Mouse (Mus musculus) brown adipose tissue, adult 24 weeks (tissue): ENCODE measurements around the gene Sertad1. TPM values are rescaled to one million over a fixed set of nuclear protein-coding genes. Genes with fewer than 3 reads are reported as not detected.
A peak's percentile ranks its signal among the peaks of the same experiment; 100 is the strongest.

Experiments used
- H3K27ac ChIP-seq: fragments of 200-500 bp; replicated peaks from 2 replicates; pipeline ENCODE4 v1.5.1; 2012; ENCODE audit warnings: low read depth, mild to moderate bottlenecking, low read length
- H3K4me1 ChIP-seq: fragments of 200-500 bp; 2 replicates; pipeline ENCODE4 v1.6.1; 2012; ENCODE audit warnings: low read length, mixed read lengths; ENCODE audit not compliant: control insufficient read depth, insufficient read depth, insufficient read length
- H3K4me3 ChIP-seq: fragments of 200-500 bp; 2 replicates; pipeline ENCODE4 v1.5.1; 2012; ENCODE audit warnings: low read depth, mild to moderate bottlenecking, low read length, moderate library complexity; ENCODE audit not compliant: insufficient read depth
- polyA plus RNA-seq: library from polyadenylated mRNA; stranded (reverse); fragments of >200 nt; gene quantifications from 2 replicates; pipeline ENCODE4 v1.2.4, GENCODE M21; 2012; ENCODE audit not compliant: missing spikeins, insufficient read depth, insufficient read length

Sertad1 gene
- polyA plus RNA-seq, 1 experiment: 10.1 TPM

DNA sequence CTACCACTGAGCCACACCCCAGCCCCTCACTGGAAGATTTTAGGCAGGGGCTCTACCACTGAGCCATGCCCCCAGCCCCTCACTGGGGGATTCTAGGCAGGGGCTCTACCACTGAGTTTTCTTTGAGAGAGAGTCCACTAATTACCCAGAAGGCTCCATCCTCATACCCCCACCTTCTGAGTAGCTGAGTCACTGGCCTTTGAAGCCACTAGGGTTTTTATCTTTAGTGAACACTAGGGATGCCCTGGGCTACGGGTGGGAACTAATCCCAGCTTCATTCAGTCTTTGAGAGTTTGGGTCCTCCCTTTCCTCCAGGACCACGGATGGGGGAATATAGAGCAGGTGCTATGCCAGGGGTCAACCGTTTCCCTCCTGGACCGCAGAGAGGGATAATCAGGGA, 28.1 kb upstream of the Sertad1 start:
- H3K4me1 ChIP-seq: no peaks in the 10 kb centered on the region
- H3K27ac ChIP-seq: no peak overlapping the region
- no peak overlapping the region for H3K4me3 ChIP-seq

DNA sequence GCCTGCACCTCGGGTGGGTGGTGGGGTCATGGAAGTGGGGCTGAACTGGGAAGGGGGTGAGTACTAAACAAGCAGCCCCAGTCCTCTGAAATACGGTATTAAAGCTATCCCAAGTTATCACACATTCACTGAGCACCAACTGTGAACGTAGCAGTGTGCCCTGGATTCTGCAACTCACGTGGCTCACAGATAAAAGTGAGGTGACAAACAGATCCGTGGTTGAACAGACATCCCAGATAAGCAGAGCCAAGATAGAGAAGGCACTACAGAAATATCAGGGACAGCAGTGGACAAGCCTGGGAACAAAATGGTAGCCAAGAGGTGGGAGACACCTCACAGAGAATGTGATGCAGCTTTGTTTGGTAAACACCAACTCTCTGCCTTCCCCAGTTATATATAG, 27.1 kb upstream of the Sertad1 start:
- Histone ChIP-seq H3K27ac (no peak overlapping the region), H3K4me1 (no peaks in the 10 kb centered on the region), H3K4me3 (no peak overlapping the region)

DNA sequence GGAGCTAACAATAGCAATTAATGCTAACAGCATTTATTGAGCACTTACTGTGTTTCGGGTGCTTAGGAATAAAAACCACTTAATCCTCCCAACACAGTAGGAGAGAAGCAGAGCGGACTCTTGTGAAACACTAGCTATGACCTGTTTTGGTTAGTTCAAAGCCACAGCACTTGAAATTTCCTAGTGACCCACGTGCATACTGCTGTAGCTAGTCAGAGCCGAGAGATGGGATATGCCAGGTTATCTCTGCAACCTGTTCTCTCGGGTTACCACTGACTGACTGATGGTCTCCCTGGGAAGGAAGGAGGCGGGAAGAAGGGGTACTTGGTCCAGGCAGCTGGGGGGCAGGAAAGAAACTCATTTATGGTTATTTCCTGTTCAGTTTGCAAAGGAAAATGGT, 26.2 kb upstream of the Sertad1 start:
- Histone ChIP-seq H3K4me3 (no peak overlapping the region), H3K27ac (no peak overlapping the region)

DNA sequence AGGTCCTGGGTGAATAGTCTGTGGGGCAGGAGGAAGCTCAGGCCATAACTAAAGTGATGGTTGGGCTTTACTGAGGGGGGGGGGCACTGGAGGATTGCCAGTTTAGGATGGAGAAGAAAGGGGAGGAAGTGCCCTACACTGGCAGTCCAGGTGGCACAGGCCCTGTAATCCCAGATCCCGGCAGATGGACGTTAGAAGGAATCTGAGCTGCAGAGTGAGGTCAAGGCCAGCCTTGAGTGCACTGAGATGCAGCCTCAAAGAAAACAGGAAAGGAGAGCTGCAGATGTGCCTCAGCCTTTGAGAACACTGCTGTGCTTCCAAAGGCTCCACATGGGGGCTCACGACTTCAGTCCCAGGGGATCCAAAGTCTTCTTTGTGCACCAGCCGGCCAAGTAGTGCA, 19.1 kb upstream of the Sertad1 start:
- Histone ChIP-seq H3K4me3 (no peak overlapping the region), H3K27ac (no peak overlapping the region), H3K4me1 (no peaks in the 10 kb centered on the region)

More for the DNA sequence above, 26.2 kb upstream of the Sertad1 start:
- H3K4me1 ChIP-seq: no peaks in the 10 kb centered on the region

DNA sequence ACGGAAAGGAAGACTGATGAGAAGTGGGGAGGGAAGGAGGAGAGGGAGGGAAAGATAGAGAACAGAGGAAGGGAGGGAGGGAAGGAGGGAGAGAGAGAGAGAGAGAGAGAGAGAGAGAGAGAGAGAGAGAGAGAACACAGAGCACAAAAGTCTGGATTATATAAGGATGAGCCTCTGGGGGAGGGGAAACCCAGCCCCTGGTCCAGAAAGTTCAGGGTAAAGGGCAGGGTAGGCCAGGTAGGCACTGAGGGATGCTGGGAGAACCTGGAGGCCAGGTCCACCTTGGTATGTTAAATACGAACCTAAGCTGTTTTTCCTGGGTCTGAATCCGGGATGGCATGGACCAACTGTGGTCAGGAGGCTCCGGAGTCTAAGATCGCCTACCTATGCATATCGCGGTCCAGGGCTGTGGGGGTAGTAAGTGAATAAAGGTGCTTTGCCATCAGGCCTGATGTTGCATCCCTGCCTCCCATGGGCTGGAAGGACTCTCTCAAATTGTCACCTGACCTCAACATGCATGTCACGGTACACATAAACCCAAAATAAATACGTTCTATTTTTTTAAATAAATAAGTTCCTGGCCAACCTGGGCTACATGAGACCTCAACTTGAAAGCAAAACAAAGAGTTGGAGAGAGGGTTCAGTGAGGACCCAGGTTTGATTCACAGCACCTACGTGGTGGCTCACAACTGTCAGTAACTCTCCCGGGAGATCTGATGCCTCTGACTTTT, 15.2 kb upstream of the Sertad1 start:
- no peaks in the 10 kb centered on the region; the same call in 1 of the 2 replicates for H3K4me1 ChIP-seq
- no peak overlapping the region for H3K4me3 ChIP-seq
- no peak overlapping the region for H3K27ac ChIP-seq

DNA sequence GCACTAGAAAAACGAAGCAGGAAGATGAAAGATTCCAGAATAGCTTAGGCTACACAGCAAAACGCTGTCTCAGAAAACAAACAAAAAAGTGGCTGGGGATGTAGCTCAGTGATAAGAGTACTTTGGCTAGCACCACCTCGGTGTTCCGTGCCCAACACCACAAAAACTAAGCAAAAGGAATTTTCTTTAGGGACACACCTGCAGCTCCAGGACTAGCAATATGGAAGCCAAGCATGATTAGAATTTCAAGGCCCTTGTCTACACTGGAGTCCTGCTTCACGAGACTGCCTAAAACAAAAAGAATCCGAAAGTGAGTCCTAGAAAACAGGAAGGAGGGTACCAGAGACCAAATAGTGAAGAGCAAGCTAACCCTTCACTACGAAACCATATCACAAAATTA, 14.1 kb upstream of the Sertad1 start:
- Histone ChIP-seq H3K27ac (peak overlapping the region; percentile 60), H3K4me1 (no peaks in the 10 kb centered on the region; the same call in 1 of the 2 replicates), H3K4me3 (peak overlapping the region; percentile 57)

DNA sequence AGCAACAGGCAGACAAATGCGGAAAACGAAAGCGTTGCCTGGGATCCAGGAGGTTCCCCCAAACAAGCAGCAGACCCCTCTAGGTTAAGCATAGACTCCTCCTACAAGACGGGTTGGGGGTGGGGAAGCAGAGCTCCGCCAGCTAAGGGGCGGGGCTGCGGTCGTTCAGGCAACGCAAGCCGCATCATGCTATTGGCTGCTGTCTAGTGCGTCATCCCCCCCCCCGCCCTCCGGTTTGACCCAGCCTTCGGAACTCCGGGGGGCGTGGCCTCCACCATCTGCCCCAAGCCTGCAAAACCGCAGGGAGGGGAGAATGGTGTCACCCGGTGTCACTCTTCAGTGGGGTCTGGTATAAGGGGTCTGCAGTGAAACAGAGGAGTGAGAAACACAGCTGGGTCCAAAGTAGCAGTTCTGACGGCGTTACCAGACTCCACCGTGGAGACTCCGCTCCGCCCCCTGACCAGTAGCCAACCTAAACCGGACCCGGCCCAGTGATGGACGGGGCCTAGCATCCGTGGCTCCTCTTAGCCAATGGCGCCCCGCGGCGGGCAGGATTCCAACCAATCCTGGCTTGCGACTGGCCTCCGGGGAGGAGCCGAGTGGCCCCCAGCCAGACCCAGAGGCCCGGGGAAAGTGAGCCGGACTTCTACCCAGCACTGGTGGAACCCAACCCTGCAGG, 13.4 kb upstream of the Sertad1 start, which contains the start of gene Sertad3:
Gene Sertad3, plus strand, starts transcription at position 613 of the 679 bp plus-strand sequence.
- Histone ChIP-seq H3K4me3 (peak within 1 kb of the TSS; percentile 90), H3K4me1 (no peaks in the 10 kb centered on the region; the same call in 1 of the 2 replicates), H3K27ac (peak within 1 kb of the TSS; percentile 79)

DNA sequence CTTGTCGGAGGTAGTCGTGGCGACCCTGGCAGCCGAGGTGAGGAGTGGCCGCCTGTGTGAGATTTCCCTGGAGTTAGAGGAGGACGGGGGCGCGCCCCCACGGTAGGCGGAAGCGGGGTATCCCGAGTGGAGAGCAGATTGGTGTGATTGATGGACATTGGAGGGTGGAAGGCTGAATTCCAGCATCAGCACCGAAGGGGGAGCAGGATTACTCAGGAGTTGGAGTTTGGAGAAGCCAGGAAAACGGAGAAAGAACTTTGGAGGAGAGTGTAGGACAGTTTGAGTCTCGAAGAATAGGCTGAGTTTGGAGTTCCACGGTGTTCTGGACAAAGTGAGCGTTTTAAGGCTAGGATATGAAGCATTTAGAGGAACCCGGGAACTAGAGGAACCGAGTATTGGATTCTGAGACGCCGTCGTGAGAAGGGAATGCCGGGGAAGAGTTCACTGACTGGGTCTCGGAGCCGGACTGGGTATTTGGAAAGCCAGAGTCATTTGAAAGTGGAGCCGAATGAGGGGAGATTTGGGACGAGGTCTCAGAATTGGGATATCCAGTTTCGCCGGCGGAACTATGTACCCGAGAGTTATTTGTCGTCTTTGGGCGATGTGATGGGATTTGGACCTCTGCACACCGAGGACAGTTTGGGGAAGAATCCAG, 12.7 kb upstream of the Sertad1 start:
- Histone ChIP-seq H3K4me1 (no peaks in the 10 kb centered on the region; the same call in 1 of the 2 replicates), H3K4me3 (peak overlapping the region; percentile 84), H3K27ac (peak overlapping the region; percentile 76)

DNA sequence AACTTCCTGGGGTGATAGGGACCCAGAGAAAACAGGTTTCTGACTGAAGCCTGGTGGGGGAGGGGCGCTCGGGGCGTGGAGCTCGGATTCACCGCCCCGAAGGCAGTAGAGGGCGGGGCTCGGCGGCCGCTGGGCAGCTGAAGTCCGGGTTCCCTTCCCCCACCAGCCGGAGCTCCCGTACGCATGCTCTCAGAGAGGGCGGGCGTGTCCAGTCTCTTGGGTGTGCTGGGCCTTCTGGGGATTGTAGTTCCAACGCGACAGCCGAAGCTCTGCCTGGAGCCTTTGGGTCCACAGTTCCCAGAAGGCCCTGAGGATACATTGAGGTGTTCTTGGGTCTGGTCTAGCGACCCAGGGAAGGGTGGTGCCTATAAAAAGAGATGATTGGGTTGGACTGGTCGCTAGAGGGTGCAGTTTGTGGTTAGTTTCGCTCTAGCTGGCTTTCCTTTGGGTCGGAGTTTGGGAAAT, 12.2 kb upstream of the Sertad1 start:
- Histone ChIP-seq H3K4me3 (peak overlapping the region; percentile 84), H3K27ac (peak overlapping the region; percentile 76), H3K4me1 (no peaks in the 10 kb centered on the region; the same call in 1 of the 2 replicates)

DNA sequence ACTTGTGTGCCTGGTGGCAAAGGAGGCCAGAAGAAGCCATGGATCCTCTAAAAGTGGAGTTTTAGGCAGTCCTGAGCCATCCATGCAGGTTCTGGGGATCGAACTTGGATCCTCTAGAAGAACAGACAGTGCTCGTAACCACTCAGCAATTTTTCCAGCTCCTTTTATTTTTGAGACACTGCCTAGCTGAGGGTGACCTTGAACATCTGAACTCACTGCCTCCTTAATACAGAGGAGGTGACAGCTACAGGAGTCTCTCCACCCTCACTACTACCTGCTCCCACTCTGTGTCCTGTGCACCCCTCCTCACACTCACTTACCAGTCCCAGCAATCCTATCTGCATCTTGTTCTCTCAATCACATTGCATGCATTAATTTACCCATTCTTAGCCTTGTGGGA, 11.1 kb upstream of the Sertad1 start:
- no peaks in the 10 kb centered on the region; the same call in 1 of the 2 replicates for H3K4me1 ChIP-seq

DNA sequence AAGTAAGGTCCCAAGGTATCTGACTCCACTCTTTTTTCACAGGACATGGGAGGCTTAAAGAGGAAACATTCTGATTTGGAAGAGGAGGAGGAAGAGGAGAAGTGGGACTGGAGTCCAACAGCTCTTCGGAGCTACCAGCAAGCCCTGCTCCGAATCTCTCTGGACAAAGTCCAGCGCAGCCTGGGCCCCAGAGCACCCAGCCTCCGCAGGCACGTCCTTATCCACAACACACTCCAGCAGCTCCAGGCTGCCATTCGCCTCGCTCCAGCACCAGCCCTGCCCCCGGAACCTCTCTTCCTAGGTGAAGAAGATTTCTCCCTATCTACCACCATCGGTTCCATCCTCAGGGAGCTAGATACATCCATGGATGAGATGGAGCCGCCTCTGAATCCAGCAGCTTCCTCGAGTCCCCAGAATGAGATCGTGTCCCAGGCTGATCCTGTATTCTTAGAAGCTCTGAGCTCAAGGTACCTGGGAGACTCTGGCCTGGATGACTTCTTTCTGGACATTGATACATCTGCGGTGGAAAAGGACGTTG, 10.5 kb upstream of the Sertad1 start:
- Histone ChIP-seq H3K27ac (no peak overlapping the region), H3K4me1 (no peaks in the 10 kb centered on the region; the same call in 1 of the 2 replicates), H3K4me3 (no peak overlapping the region)

More for the DNA sequence above, 11.1 kb upstream of the Sertad1 start:
- Histone ChIP-seq H3K4me3 (no peak overlapping the region), H3K27ac (no peak overlapping the region)

DNA sequence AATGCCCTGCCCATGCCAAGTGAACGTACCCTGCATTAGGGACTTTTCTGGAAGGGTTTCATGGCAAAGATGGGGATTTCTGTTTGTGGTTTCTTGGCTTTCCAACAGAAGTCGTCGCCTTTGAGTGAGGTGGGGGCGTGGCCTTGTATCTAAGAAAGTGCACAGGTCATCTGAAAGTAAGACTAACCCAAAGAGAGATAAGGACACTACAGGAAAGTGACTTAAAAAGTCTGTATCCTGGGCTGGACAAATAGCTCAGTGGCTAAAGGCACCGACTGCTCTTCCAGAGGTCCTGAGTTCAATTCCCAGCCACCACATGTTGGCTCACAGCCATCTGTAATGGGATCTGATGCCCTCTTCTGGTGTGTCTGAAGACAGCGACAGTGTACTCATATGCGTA, 8.1 kb upstream of the Sertad1 start:
- Histone ChIP-seq H3K27ac (no peak overlapping the region), H3K4me1 (no peaks in the 10 kb centered on the region; the same call in 1 of the 2 replicates), H3K4me3 (no peak overlapping the region)

DNA sequence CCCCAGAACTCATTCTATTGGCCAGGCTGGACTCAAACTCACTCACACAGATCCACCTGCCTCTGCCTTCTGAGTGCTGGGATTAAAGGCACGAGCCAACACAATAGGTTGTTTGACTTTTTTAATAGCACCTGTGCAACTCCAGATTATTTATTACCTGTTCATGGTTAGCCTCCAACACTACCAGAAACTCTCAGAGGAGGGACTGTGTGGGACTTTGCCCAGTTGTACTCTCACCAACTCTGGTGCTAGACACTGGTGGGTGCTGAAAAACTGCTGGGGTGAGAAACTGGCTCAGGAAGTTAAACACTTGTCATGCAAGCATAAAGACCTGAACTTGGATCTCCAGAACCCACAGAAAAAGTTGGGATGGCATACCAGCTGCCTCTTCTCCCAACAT, 7.0 kb upstream of the Sertad1 start:
- Histone ChIP-seq H3K4me3 (no peak overlapping the region), H3K27ac (no peak overlapping the region)

DNA sequence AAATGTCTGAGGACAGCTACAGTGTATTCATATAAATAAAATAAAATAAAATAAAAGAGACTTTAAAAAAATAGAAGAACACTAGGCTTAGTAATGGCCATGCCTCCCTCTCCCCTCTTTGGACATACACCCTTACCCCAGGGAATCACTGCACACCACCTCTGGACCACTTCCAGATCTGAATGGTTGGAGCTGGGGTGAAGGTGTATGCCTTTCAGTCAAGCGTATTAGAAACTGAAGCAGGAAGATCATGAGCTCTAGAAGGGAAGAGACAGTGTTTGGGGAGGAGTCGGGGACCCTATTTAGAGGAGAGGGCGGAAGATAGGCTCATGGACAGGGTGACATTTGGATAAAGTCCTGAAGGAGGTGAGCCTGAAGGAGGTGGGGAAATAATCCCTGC, 6.2 kb upstream of the Sertad1 start:
- H3K4me1 ChIP-seq: no peaks in the 10 kb centered on the region; the same call in 1 of the 2 replicates
- H3K4me3 ChIP-seq: no peak overlapping the region
- no peak overlapping the region for H3K27ac ChIP-seq

More for the DNA sequence above, 7.0 kb upstream of the Sertad1 start:
- no peaks in the 10 kb centered on the region; the same call in 1 of the 2 replicates for H3K4me1 ChIP-seq
